Mouse (Mus musculus) layer of hippocampus, postnatal 25 days (tissue): ENCODE results near the gene Sphk1. TPM values are rescaled to one million over a fixed set of nuclear protein-coding genes. Genes with fewer than 3 reads are reported as not detected.

Experiments
- DNase-seq, 2 experiments: peaks; one replicate each; pipeline ENCODE4 v3.0.0; 2022; ENCODE audit warnings: mixed read lengths in 2 of 2, low spot score in 1 of 2; ENCODE audit errors: extremely low spot score in 1 of 2
- total RNA-seq, 2 experiments: library from RNA; stranded (reverse); gene quantifications; 2 replicates each; pipeline ENCODE4 v1.2.3; 2021

Gene Sphk1
- total RNA-seq, 2 experiments from 2014 or later: 1.3 to 2.1 TPM

- DNase-seq: no peak
Observed at GRCm38 (mm10) chr11:116506151-116506875, 24.4 kb upstream of the Sphk1 start.

- DNase-seq: no peak
Observed at GRCm38 (mm10) chr11:116508689-116509088, 22.0 kb upstream of the Sphk1 start.

GRCm38 (mm10) chr11:116511301-116511868, 19.3 kb upstream of the Sphk1 start:
- no peak for DNase-seq

GRCm38 (mm10) chr11:116512154-116512553, 18.6 kb upstream of the Sphk1 start:
- no peak for DNase-seq

- DNase-seq: no peak
Observed at GRCm38 (mm10) chr11:116512987-116513386, 17.7 kb upstream of the Sphk1 start.

- DNase-seq: no peak
Observed at GRCm38 (mm10) chr11:116513531-116514038, 17.1 kb upstream of the Sphk1 start.

GRCm38 (mm10) chr11:116515330-116516020, 15.2 kb upstream of the Sphk1 start:
- no peak for DNase-seq

GRCm38 (mm10) chr11:116518482-116518881, 12.2 kb upstream of the Sphk1 start:
- no peak for DNase-seq

GRCm38 (mm10) chr11:116521143-116521542, 9.6 kb upstream of the Sphk1 start:
- DNase-seq: no peak

- DNase-seq: no peak
Observed at GRCm38 (mm10) chr11:116522046-116522445, 8.7 kb upstream of the Sphk1 start.

- DNase-seq: no peak
Observed at GRCm38 (mm10) chr11:116522886-116523698, 7.6 kb upstream of the Sphk1 start.

GRCm38 (mm10) chr11:116523699-116524189, 7.0 kb upstream of the Sphk1 start:
- no peak for DNase-seq

GRCm38 (mm10) chr11:116528636-116529320, 1.9 kb upstream of the Sphk1 start:
- no peak for DNase-seq

GRCm38 (mm10) chr11:116531371-116532191, 856 bp downstream of the Sphk1 start:
- DNase-seq: no peak

GRCm38 (mm10) chr11:116532262-116532809, 1.6 kb downstream of the Sphk1 start:
- DNase-seq: no peak

- no peak for DNase-seq
Observed at GRCm38 (mm10) chr11:116532810-116533338, 2.1 kb downstream of the Sphk1 start.

- DNase-seq: no peak
Observed at GRCm38 (mm10) chr11:116533341-116534153, 2.8 kb downstream of the Sphk1 start.
